Mouse (Mus musculus) cerebellum, postnatal 36 days (tissue): ENCODE data around the gene Elf2.

ENCODE experiments used
- DNase-seq, 2 experiments: peaks; one replicate each; pipeline ENCODE4 v3.0.0; 2021 to 2022; ENCODE audit warnings: mixed read lengths in 2 of 2

The Elf2 gene

GRCm38 (mm10) chr3:51276421-51277111 lies 63.9 kb downstream of the Elf2 start:
- DNase-seq: no peak

DNA sequence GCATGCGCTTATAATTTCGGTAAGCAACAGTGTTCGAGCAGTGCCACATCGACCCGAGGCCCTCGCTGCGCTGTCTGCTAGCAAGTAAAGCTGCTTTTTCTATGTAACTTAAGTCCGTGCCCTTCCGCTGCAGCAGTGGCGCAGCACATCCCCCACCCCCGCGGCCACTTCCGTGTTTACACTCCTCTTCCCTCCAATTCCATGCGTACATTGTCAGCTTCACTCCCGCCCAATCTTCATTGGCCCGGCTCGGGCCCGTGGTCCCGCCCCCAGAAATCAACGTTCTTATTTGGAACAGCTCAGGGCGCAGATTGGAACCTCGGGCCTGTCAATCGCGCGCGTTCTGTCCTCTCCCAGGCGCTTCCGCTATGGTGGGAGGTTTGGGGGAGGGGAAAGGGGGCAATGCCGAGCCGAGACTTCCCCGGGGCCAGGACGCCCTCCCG lies 64.5 kb downstream of the Elf2 start:
- DNase-seq: peak; percentile 95 to 96

DNA sequence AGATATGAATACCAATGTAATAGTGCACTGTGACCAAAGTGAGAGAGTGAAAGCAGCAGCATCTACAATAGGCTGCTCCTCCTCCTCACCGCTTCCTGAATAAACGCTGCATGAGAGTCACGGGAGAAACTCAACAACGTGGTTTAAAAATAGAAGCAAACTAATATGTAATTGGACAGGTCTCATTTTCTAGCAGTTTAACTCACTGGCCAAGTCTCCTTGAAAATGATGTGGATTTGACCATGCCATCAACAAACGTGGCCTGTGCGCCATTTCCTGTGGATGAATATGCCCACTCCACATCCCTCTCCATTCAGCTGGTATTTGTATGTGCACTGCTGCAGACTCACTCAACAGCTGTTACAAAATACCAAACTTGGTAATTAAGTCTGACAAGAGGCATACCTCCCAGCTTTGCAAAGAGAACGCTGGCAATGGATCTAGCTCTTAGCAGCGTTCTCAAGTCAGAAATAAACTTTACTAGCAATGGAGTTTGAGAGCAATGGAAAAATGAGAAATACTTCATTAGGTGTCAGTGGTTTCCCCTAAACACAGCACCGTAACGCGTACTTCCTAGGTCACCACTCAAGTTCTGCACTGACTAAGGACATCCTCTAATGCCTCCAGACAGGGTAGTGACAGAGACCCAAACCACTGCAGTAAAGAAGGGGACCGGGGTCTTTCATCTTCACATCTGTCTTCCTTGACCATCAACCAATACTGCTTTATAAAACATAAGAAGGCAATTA lies 70.2 kb downstream of the Elf2 start:
- DNase-seq: no peak

DNA sequence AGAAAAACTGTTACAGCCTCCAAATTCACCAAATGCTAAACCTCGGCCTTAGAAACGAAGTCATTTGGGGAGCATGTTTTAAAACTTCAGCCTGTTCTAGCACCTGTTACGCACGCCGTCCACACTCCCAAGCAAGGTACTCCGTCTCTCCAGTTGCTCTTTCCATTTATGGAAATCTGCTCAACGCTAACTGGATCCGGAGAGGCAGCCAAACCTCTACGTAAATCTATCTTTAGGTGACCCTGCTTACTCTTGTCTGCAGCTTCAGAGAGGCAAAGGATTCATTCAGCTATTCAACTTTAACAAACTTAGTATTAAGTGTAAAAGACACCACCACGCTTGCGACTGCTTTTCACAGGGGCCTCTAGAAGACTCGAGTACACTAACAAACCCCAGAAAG lies 72.0 kb downstream of the Elf2 start:
- no peak for DNase-seq

DNA sequence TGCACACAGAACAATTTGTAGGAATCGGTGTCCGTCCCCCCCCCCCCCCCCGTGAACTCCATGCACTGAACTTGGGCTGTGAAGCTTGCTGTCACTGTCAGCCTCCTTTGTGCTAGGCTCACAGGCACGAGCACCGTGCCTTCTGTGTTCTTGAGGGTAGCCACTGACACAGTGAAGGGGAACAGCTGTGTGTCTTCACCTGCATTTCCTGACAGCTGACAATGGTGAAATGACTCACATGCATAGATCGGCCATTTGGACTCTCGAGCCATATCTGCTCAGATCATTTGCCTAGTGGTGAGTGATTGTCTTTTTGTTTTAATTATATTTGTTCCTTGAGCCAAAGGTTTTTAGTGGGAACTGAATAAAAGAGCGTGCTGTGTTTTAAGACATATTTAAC lies 77.5 kb downstream of the Elf2 start:
- DNase-seq: no peak

GRCm38 (mm10) chr3:51258070-51258469 lies 82.4 kb downstream of the Elf2 start:
- no peak for DNase-seq

- DNase-seq: no peak
Measured at GRCm38 (mm10) chr3:51256450-51256849, 84.0 kb downstream of the Elf2 start.

- no peak for DNase-seq
Measured at GRCm38 (mm10) chr3:51254784-51255183, 85.7 kb downstream of the Elf2 start.

DNA sequence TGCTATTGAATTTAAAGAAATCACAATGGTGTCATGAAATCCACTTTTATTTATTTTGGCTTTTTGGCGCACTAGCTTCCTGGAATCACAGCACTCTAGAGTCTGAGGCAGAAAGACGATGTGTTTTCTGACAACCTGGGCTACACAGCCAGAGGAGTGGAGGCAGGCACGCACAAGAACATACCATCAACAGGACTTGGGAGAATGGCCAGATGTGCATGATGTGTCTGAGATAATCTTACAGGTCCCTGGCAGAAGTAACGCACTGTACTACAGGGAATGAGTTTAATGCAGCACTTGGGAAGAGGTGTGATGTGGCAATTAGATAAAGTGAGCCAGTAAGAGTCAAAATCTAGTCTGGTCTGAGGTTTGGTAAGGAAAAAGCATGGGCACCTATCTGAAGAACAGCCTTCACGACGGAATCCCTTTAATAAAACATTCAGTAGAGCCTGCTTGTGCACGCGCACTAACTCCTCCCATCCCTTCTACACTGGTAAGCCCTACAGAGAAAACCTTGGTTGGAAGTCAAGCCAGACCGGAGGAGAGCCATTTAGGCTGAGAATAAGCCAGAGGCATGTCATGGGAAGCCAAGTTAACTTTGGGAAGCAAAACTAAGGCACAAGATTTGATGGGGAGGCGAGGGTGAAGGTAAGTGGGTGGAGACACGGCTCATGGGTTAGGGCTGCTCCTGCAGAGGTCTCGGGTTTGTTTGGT lies 87.6 kb downstream of the Elf2 start:
- DNase-seq: no peak

- DNase-seq: no peak
Measured at GRCm38 (mm10) chr3:51252223-51252622, 88.2 kb downstream of the Elf2 start.

GRCm38 (mm10) chr3:51251057-51251456 lies 89.4 kb downstream of the Elf2 start:
- DNase-seq: no peak

- no peak for DNase-seq
Measured at GRCm38 (mm10) chr3:51249866-51250265, 90.6 kb downstream of the Elf2 start.

DNA sequence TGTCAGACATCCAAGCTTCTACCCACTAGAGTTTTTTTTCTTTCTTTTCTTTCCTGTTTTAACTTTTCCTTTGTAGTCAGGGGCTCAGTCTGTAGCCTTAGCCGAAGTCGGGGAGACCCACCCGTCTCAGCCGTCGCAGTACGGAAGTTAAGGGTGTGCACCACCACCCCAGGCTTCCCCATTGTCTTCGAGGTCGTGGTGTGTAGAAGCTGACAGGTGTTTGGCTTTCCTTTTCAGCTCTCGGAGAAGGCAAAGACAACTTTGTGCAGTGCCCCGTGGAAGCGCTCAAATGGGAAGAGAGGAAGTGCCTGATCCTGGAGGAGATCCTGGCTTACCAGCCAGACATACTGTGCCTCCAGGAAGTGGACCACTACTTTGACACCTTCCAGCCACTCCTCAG lies 91.0 kb downstream of the Elf2 start:
- no peak for DNase-seq

GRCm38 (mm10) chr3:51248600-51248999 lies 91.9 kb downstream of the Elf2 start:
- DNase-seq: no peak

DNA sequence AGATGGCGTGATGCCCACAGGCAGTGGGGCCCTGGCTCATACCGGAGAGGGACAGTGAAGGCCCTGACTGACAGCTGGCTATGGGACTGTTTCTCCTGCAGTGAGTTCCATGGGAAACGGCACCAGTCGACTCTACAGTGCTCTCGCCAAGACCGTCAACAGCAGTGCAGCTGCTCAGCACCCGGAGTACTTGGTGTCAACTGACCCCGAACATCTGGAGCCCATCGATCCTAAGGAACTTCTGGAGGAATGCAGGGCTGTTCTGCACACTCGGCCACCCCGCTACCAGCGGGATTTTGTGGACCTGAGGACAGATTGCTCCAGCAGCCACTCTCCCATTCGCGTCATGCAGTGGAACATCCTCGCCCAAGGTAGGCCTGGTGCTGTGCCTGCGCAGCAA lies 92.8 kb downstream of the Elf2 start:
- DNase-seq: no peak

GRCm38 (mm10) chr3:51239541-51239940 lies 100.9 kb downstream of the Elf2 start:
- no peak for DNase-seq

GRCm38 (mm10) chr3:51238515-51238914 lies 101.9 kb downstream of the Elf2 start:
- DNase-seq: no peak

DNA sequence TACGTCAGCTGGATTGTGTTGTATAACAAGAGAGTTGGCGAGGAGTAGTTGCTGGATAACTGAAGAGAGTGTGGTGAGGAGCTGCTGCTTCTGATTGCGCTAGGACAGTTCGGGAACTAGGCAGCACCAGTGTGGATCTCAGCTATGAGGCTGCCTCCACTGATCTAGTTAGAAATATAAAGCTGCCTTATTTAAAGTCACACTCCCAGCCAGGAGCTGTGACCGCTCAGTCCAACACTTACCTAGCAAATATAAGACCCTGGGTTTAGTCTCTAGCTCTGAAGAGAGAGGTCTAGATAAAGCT lies 105.8 kb downstream of the Elf2 start:
- DNase-seq: no peak

GRCm38 (mm10) chr3:51233918-51234751 lies 106.3 kb downstream of the Elf2 start:
- peak; percentile 84 to 85 for DNase-seq

- no peak for DNase-seq
Measured at GRCm38 (mm10) chr3:51233474-51233873, 107.0 kb downstream of the Elf2 start.

- no peak for DNase-seq
Measured at GRCm38 (mm10) chr3:51232205-51232910, 108.1 kb downstream of the Elf2 start.

DNA sequence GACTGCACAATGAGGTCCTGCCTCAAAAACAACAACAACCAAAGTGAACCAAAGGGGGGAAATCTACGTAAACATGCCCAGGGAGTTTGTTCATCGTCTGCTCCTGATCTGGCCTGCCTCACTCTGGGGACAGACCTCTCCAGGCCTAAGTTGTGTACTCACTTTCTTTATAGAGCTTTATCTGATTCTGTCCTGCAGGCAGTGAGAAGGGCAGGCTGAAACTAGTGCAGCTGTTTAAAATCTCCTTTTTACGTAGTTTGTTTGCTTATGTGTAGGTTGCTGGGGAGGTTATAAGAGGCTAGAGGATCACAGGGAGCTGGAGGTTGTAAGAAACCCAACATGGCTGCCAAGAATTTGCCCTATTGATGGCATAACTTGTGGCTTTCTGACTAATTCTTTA lies 109.0 kb downstream of the Elf2 start:
- no peak for DNase-seq
